Mouse (Mus musculus) limb, embryonic 13.5 days (tissue): ENCODE data around the gene Zmynd8. TPM values are rescaled to one million over a fixed set of nuclear protein-coding genes. Genes with fewer than 3 reads are reported as not detected.

Experiments
- ATAC-seq: fragments of 200-750 bp; cut with Nextera tagmentation; 2 replicates; pipeline ENCODE4 v1.8.0; 2017; ENCODE audit warnings: low read depth, moderate number of reproducible peaks, moderate TSS enrichment; ENCODE audit not compliant: low FRiP score
- H3K27ac ChIP-seq: fragments of 300-500 bp; sonication (generic); 2 replicates; pipeline ENCODE4 v1.5.1; 2015; ENCODE audit warnings: inconsistent platforms, mild to moderate bottlenecking, moderate library complexity
- H3K27me3 ChIP-seq: fragments of 300-500 bp; sonication (generic); 2 replicates; pipeline ENCODE4 v1.6.1; 2015; ENCODE audit warnings: mild to moderate bottlenecking, inconsistent platforms
- H3K36me3 ChIP-seq: fragments of 300-500 bp; sonication (generic); 2 replicates; pipeline ENCODE4 v1.6.1; 2015; ENCODE audit warnings: inconsistent platforms, mild to moderate bottlenecking, moderate library complexity
- H3K4me1 ChIP-seq: fragments of 300-500 bp; sonication (generic); 2 replicates; pipeline ENCODE4 v1.6.1; 2015; ENCODE audit warnings: inconsistent platforms
- H3K4me2 ChIP-seq: fragments of 300-500 bp; sonication (generic); replicated peaks from 2 replicates; pipeline ENCODE4 v1.6.1; 2015; ENCODE audit warnings: inconsistent platforms, mild to moderate bottlenecking, moderate library complexity
- H3K4me3 ChIP-seq: fragments of 300-500 bp; sonication (generic); 2 replicates; pipeline ENCODE4 v1.5.1; 2015; ENCODE audit warnings: moderate library complexity, mild to moderate bottlenecking, inconsistent platforms
- H3K9ac ChIP-seq: fragments of 300-500 bp; sonication (generic); 2 replicates; pipeline ENCODE4 v1.6.1; 2015; ENCODE audit warnings: mild to moderate bottlenecking, inconsistent platforms
- H3K9me3 ChIP-seq: fragments of 300-500 bp; sonication (generic); 2 replicates; pipeline ENCODE4 v1.6.1; 2016; ENCODE audit warnings: inconsistent platforms
- WGBS: fragments of 180-500 bp; shearing (Covaris S2); methylation state at CpG from one replicate; pipeline ENCODE4 v1.1.7; 2015; 5-methylcytosine and 5-hydroxymethylcytosine counted together
- polyA plus RNA-seq: library from polyadenylated mRNA; unstranded; fragments of >200 nt; fragmentation: Nextera tagmentation; extraction: Ambion mirVana; gene quantifications from 2 replicates; pipeline ENCODE4 v1.2.1, GENCODE M21; 2015

Gene Zmynd8
- polyA plus RNA-seq, 1 experiment from 2014 or later = 65.7 TPM

- 86% methylated on average over 23 of the region's 23 CpGs for WGBS
- Histone ChIP-seq H3K27me3 (no peaks in the 10 kb centered on the region), H3K4me1 (0 out of 2 replicates have a peak, but pooled peaks cover 6% of the 10 kb centered on the region), H3K4me3 (no peak overlapping the region), H3K36me3 (peaks cover 97% of the 10 kb centered on the region), H3K9ac (no peak overlapping the region), H3K9me3 (no peaks in the 10 kb centered on the region), H3K4me2 (no peak overlapping the region), H3K27ac (no peak overlapping the region; the same call in 1 of the 2 replicates)
- no peak for ATAC-seq
These were observed 60.1 kb downstream of the Zmynd8 start for GRCm38 (mm10) chr2:165838606-165839316.

- H3K4me3 ChIP-seq = no peak overlapping the region
- H3K27ac ChIP-seq = no peak overlapping the region
- ATAC-seq = no peak
- no peaks in the 10 kb centered on the region for H3K27me3 ChIP-seq
- peaks cover 19% of the 10 kb centered on the region for H3K4me1 ChIP-seq
- H3K4me2 ChIP-seq = no peak overlapping the region
- no peaks in the 10 kb centered on the region for H3K9me3 ChIP-seq
- WGBS = 92% methylated on average over 13 of the region's 13 CpGs
- no peak overlapping the region for H3K9ac ChIP-seq
- peaks cover 95% of the 10 kb centered on the region for H3K36me3 ChIP-seq
These were observed 64.2 kb downstream of the Zmynd8 start for GRCm38 (mm10) chr2:165834601-165835000.

- Histone ChIP-seq H3K36me3 (peaks cover 92% of the 10 kb centered on the region), H3K9me3 (no peaks in the 10 kb centered on the region), H3K4me1 (peaks cover 17% of the 10 kb centered on the region), H3K27ac (peak overlapping the region; percentile 65; the same call in 1 of the 2 replicates), H3K27me3 (no peaks in the 10 kb centered on the region), H3K9ac (no peak overlapping the region), H3K4me2 (no peak overlapping the region), H3K4me3 (no peak overlapping the region)
- WGBS = 61% methylated on average over 9 of the region's 9 CpGs
- ATAC-seq = no peak
These were observed 65.3 kb downstream of the Zmynd8 start for GRCm38 (mm10) chr2:165833468-165833867.

GRCm38 (mm10) chr2:165832720-165833119 lies 66.1 kb downstream of the Zmynd8 start:
- Histone ChIP-seq H3K36me3 (peaks cover 92% of the 10 kb centered on the region), H3K27me3 (no peaks in the 10 kb centered on the region), H3K9ac (no peak overlapping the region), H3K9me3 (no peaks in the 10 kb centered on the region), H3K4me3 (no peak overlapping the region), H3K4me1 (peaks cover 17% of the 10 kb centered on the region), H3K27ac (peak overlapping the region; percentile 65), H3K4me2 (no peak overlapping the region)
- 63% methylated on average over 9 of the region's 9 CpGs for WGBS
- no peak for ATAC-seq

GRCm38 (mm10) chr2:165832295-165832694 lies 66.5 kb downstream of the Zmynd8 start:
- Histone ChIP-seq H3K9ac (no peak overlapping the region), H3K36me3 (peaks cover 90% of the 10 kb centered on the region), H3K27me3 (no peaks in the 10 kb centered on the region), H3K9me3 (no peaks in the 10 kb centered on the region), H3K4me3 (no peak overlapping the region), H3K4me1 (peaks cover 19% of the 10 kb centered on the region), H3K4me2 (no peak overlapping the region), H3K27ac (peak overlapping the region; percentile 65)
- no peak for ATAC-seq
- WGBS = 74% methylated on average over 9 of the region's 9 CpGs

GRCm38 (mm10) chr2:165831637-165832289 lies 67.1 kb downstream of the Zmynd8 start:
- Histone ChIP-seq H3K4me2 (no peak overlapping the region), H3K9ac (no peak overlapping the region), H3K27ac (peak overlapping the region; percentile 73; the same call in 1 of the 2 replicates), H3K36me3 (peaks cover 90% of the 10 kb centered on the region), H3K4me1 (peaks cover 24% of the 10 kb centered on the region), H3K9me3 (no peaks in the 10 kb centered on the region), H3K27me3 (no peaks in the 10 kb centered on the region), H3K4me3 (no peak overlapping the region)
- ATAC-seq = 0 out of 2 replicates have a peak, but pooled peaks have one; percentile 44
- WGBS = 62% methylated on average over 8 of the region's 8 CpGs

GRCm38 (mm10) chr2:165828770-165829169 lies 70.0 kb downstream of the Zmynd8 start:
- Histone ChIP-seq H3K4me3 (no peak overlapping the region), H3K9ac (no peak overlapping the region), H3K27me3 (no peaks in the 10 kb centered on the region), H3K9me3 (no peaks in the 10 kb centered on the region), H3K4me1 (peaks cover 34% of the 10 kb centered on the region), H3K4me2 (no peak overlapping the region), H3K27ac (no peak overlapping the region), H3K36me3 (peaks cover 91% of the 10 kb centered on the region)
- WGBS = 79% methylated on average over 12 of the region's 12 CpGs
- ATAC-seq = no peak

GRCm38 (mm10) chr2:165825964-165826712 lies 72.7 kb downstream of the Zmynd8 start:
- 60% methylated on average over 10 of the region's 10 CpGs for WGBS
- no peak overlapping the region for H3K4me3 ChIP-seq
- ATAC-seq = 0 out of 2 replicates have a peak, but pooled peaks have one; percentile 55

GRCm38 (mm10) chr2:165825261-165825900 lies 73.4 kb downstream of the Zmynd8 start:
- no peak overlapping the region for H3K4me3 ChIP-seq
- 88% methylated on average over 17 of the region's 17 CpGs for WGBS
- H3K4me2 ChIP-seq = no peak overlapping the region
- H3K9ac ChIP-seq = no peak overlapping the region
- no peaks in the 10 kb centered on the region for H3K27me3 ChIP-seq
- ATAC-seq = no peak
- H3K27ac ChIP-seq = no peak overlapping the region
- H3K36me3 ChIP-seq = peaks cover 88% of the 10 kb centered on the region
- H3K9me3 ChIP-seq = no peaks in the 10 kb centered on the region
- H3K4me1 ChIP-seq = peaks cover 17% of the 10 kb centered on the region

More at GRCm38 (mm10) chr2:165825964-165826712, 72.7 kb downstream of the Zmynd8 start:
- Histone ChIP-seq H3K9me3 (no peaks in the 10 kb centered on the region), H3K4me1 (peaks cover 21% of the 10 kb centered on the region), H3K4me2 (no peak overlapping the region), H3K27ac (no peak overlapping the region; the same call in 1 of the 2 replicates), H3K9ac (no peak overlapping the region), H3K27me3 (no peaks in the 10 kb centered on the region), H3K36me3 (peaks cover 92% of the 10 kb centered on the region)

- 78% methylated on average over 10 of the region's 10 CpGs for WGBS
- ATAC-seq = no peak
- Histone ChIP-seq H3K27ac (no peak overlapping the region), H3K36me3 (peaks cover 88% of the 10 kb centered on the region), H3K4me2 (no peak overlapping the region), H3K4me3 (no peak overlapping the region), H3K27me3 (no peaks in the 10 kb centered on the region), H3K9ac (no peak overlapping the region), H3K9me3 (no peaks in the 10 kb centered on the region), H3K4me1 (peaks cover 21% of the 10 kb centered on the region)
These were observed 74.0 kb downstream of the Zmynd8 start for GRCm38 (mm10) chr2:165824826-165825225.

- 91% methylated on average over 15 of the region's 15 CpGs for WGBS
- peaks cover 94% of the 10 kb centered on the region for H3K36me3 ChIP-seq
- no peaks in the 10 kb centered on the region for H3K9me3 ChIP-seq
These were observed 76.3 kb downstream of the Zmynd8 start for GRCm38 (mm10) chr2:165822478-165822877.

More at GRCm38 (mm10) chr2:165822478-165822877, 76.3 kb downstream of the Zmynd8 start:
- no peak for ATAC-seq
- no peak overlapping the region for H3K4me2 ChIP-seq
- H3K4me1 ChIP-seq = peaks cover 21% of the 10 kb centered on the region
- no peak overlapping the region for H3K9ac ChIP-seq
- no peak overlapping the region for H3K4me3 ChIP-seq
- no peaks in the 10 kb centered on the region for H3K27me3 ChIP-seq
- H3K27ac ChIP-seq = no peak overlapping the region
